Mouse (Mus musculus) heart, postnatal 10 days (tissue): Measurements from ENCODE around the gene Mcrip1. TPM values are rescaled to one million over a fixed set of nuclear protein-coding genes. Genes with fewer than 3 reads are reported as not detected.
"Not testable (repeated sequence)": the region's sequence is repeated elsewhere in the genome, so short reads cannot be mapped to it uniquely, and the experiment has no call there.

Experiments
- DNase-seq, 2 experiments: peaks; one replicate each; pipeline ENCODE4 v3.0.0; 2021
- intact Hi-C: fragments of 180-260 bp; cut with DNase I; formaldehyde crosslinking; loops from one replicate; pipeline ENCODE4 v1.15.1; 2025
- total RNA-seq, 2 experiments: library from RNA; stranded (reverse); gene quantifications; 2 replicates each; pipeline ENCODE4 v1.2.3; 2021

Mcrip1 gene
- total RNA-seq, 2 experiments from 2014 or later, result 70.5 to 72.7 TPM

GRCm38 (mm10) chr11:120576365-120576981 is 26.9 kb upstream of the Mcrip1 start:
- intact Hi-C loops, result no loop called here
- no peak for DNase-seq

GRCm38 (mm10) chr11:120575940-120576339 is 26.4 kb upstream of the Mcrip1 start:
- DNase-seq, result no peak
- intact Hi-C loops, result no loop called here

- intact Hi-C loops, result no loop called here
- DNase-seq, result no peak
These were observed 25.5 kb upstream of the Mcrip1 start for GRCm38 (mm10) chr11:120575046-120575445.

- no peak for DNase-seq
- intact Hi-C loops, result no loop called here
These were observed 24.7 kb upstream of the Mcrip1 start for GRCm38 (mm10) chr11:120574278-120574600.

- no peak for DNase-seq
- intact Hi-C loops, result loop anchor here (2.0 kb wide), 1 partner anchor 55 kb away; no protein-coding TSS in a partner anchor
These were observed 24.2 kb upstream of the Mcrip1 start for GRCm38 (mm10) chr11:120573585-120574277.

- DNase-seq, result peak; percentile 100
- intact Hi-C loops, result loop anchor here (2.0 kb wide), 1 partner anchor 54 kb away; no protein-coding TSS in a partner anchor
These were observed 23.4 kb upstream of the Mcrip1 start, which contains the start of gene P4hb for GRCm38 (mm10) chr11:120572752-120573584. TSS of gene P4hb (minus strand) at chr11:120573253.

- intact Hi-C loops, result loop anchor here (2.0 kb wide), 1 partner anchor 54 kb away; no protein-coding TSS in a partner anchor
- DNase-seq, result no peak
These were observed 22.9 kb upstream of the Mcrip1 start for GRCm38 (mm10) chr11:120572417-120572751.

GRCm38 (mm10) chr11:120571754-120572416 is 22.4 kb upstream of the Mcrip1 start:
- DNase-seq, result peak in 1 of 2 experiments; percentile 13
- intact Hi-C loops, result loop anchor here (2.0 kb wide), 2 partner anchors 21 to 53 kb away; partner anchors contain the start of gene Ppp1r27

GRCm38 (mm10) chr11:120571122-120571521 is 21.6 kb upstream of the Mcrip1 start:
- no peak for DNase-seq
- intact Hi-C loops, result loop anchor here (2.0 kb wide), 1 partner anchor 20 kb away; the partner anchor contains the start of gene Ppp1r27

- intact Hi-C loops, result no loop called here
- no peak for DNase-seq
These were observed 18.8 kb upstream of the Mcrip1 start for GRCm38 (mm10) chr11:120568324-120568723.

GRCm38 (mm10) chr11:120565114-120565513 is 15.6 kb upstream of the Mcrip1 start:
- DNase-seq, result no peak
- intact Hi-C loops, result no loop called here

- DNase-seq, result no peak
- intact Hi-C loops, result no loop called here
These were observed 13.4 kb upstream of the Mcrip1 start for GRCm38 (mm10) chr11:120562949-120563348.

- intact Hi-C loops, result no loop called here
- DNase-seq, result no peak
These were observed 11.6 kb upstream of the Mcrip1 start for GRCm38 (mm10) chr11:120560952-120561728.

GRCm38 (mm10) chr11:120558843-120559242 is 9.3 kb upstream of the Mcrip1 start:
- intact Hi-C loops, DNase-seq: not testable (repeated sequence)

GRCm38 (mm10) chr11:120555260-120555659 is 5.7 kb upstream of the Mcrip1 start:
- DNase-seq, result no peak
- intact Hi-C loops, result no loop called here

GRCm38 (mm10) chr11:120554834-120555233 is 5.3 kb upstream of the Mcrip1 start:
- intact Hi-C loops, result no loop called here
- DNase-seq, result peak in 1 of 2 experiments; percentile 59

- no peak for DNase-seq
- intact Hi-C loops, result no loop called here
These were observed 3.2 kb upstream of the Mcrip1 start for GRCm38 (mm10) chr11:120552736-120553135.

- intact Hi-C loops, result loop anchor here (2.0 kb wide), 1 partner anchor 20 kb away; no protein-coding TSS in a partner anchor
- no peak for DNase-seq
These were observed 1.4 kb upstream of the Mcrip1 start, which contains the start of gene Ppp1r27 for GRCm38 (mm10) chr11:120550810-120551440. TSS of gene Ppp1r27 (minus strand) at chr11:120551132.
